Mouse (Mus musculus) CH12.LX (cell line): ENCODE data around the gene Gria3. TPM values are rescaled to one million over a fixed set of nuclear protein-coding genes. Genes with fewer than 3 reads are reported as not detected.

Experiments
- DNase-seq: peaks from one replicate; pipeline ENCODE4 v3.0.0-alpha.2; 2013; ENCODE audit errors: extremely low read depth
- H3K27ac ChIP-seq: 2 replicates; pipeline ENCODE4 v1.5.1; 2012; ENCODE audit warnings: low read depth, mild to moderate bottlenecking, control low read depth, moderate library complexity; ENCODE audit not compliant: insufficient read depth
- H3K27me3 ChIP-seq: replicated peaks from 2 replicates; pipeline ENCODE3; 2012; ENCODE audit warnings: inconsistent platforms
- H3K36me3 ChIP-seq, 2 experiments: replicated peaks in 1 of 2; 2 replicates each; pipeline versions ENCODE3 to v1.6.1; 2012; ENCODE audit warnings: inconsistent platforms in 1 of 2, low read length in 1 of 2, mild to moderate bottlenecking in 1 of 2, mixed read lengths in 1 of 2, moderate library complexity in 1 of 2; ENCODE audit not compliant: control insufficient read depth in 1 of 2, insufficient read depth in 1 of 2
- H3K4me1 ChIP-seq, 2 experiments: 2 replicates each; pipeline ENCODE4 v1.6.1; 2012; ENCODE audit warnings: inconsistent platforms in 1 of 2, moderate library complexity in 1 of 2; ENCODE audit not compliant: insufficient read depth in 2 of 2, control insufficient read depth in 1 of 2
- H3K4me2 ChIP-seq: 2 replicates; pipeline ENCODE4 v1.6.1; 2012; ENCODE audit warnings: low read depth, mild to moderate bottlenecking, control low read depth; ENCODE audit not compliant: poor library complexity, insufficient read depth, severe bottlenecking
- H3K4me3 ChIP-seq, 3 experiments: fragments of 150-350 bp in 1 of 3; sonication (generic) in 1 of 3; replicated peaks in 1 of 3; 2 replicates each; pipeline versions ENCODE3 to v1.5.1; 2011 to 2012; ENCODE audit warnings: low read depth in 2 of 3, low read length in 2 of 3, mild to moderate bottlenecking in 2 of 3, moderate library complexity in 2 of 3, control low read depth in 1 of 3, improper control_type of control experiment in 1 of 3, inconsistent platforms in 1 of 3, mixed read lengths in 1 of 3; ENCODE audit not compliant: poor library complexity in 1 of 3
- H3K79me2 ChIP-seq: replicated peaks from 2 replicates; pipeline ENCODE4 v1.6.1; 2012; ENCODE audit warnings: mild to moderate bottlenecking, moderate library complexity; ENCODE audit not compliant: control insufficient read depth, poor library complexity, insufficient read depth, severe bottlenecking; ENCODE audit errors: extremely low read depth
- H3K9ac ChIP-seq: 2 replicates; pipeline ENCODE4 v1.6.1; 2012; ENCODE audit warnings: low read depth, mild to moderate bottlenecking, control low read depth, moderate library complexity; ENCODE audit not compliant: insufficient read depth
- H3K9me3 ChIP-seq: replicated peaks from 2 replicates; pipeline ENCODE3; 2012; ENCODE audit warnings: low read length, inconsistent platforms, mixed read lengths
- BHLHE40 ChIP-seq: IDR thresholded peaks from 2 replicates; pipeline ENCODE4 v1.6.1; 2011; ENCODE audit warnings: mild to moderate bottlenecking, low read depth, low read length, improper control_type of control experiment
- CTCF ChIP-seq, 2 experiments: IDR thresholded peaks in 1 of 2; conservative IDR thresholded peaks in 1 of 2; 2 replicates each; pipeline ENCODE4 v1.5.1; 2011 to 2012; ENCODE audit warnings: low read depth in 2 of 2, low read length in 2 of 2, improper control_type of control experiment in 1 of 2, inconsistent platforms in 1 of 2, mild to moderate bottlenecking in 1 of 2, moderate library complexity in 1 of 2
- E2F4 ChIP-seq: IDR thresholded peaks from 2 replicates; pipeline ENCODE4 v1.6.1; 2011; ENCODE audit warnings: low read depth, low read length, improper control_type of control experiment; ENCODE audit not compliant: insufficient replicate concordance
- EP300 ChIP-seq: IDR thresholded peaks from 2 replicates; pipeline ENCODE4 v1.6.1; 2011; ENCODE audit warnings: low read length, improper control_type of control experiment
- GABPA ChIP-seq: IDR thresholded peaks from 2 replicates; pipeline ENCODE4 v1.6.1; 2012; ENCODE audit warnings: low read depth, low read length, improper control_type of control experiment, inconsistent platforms; ENCODE audit not compliant: insufficient replicate concordance
- HCFC1 ChIP-seq: IDR thresholded peaks from 2 replicates; pipeline ENCODE4 v1.6.1; 2012; ENCODE audit warnings: low read depth, mild to moderate bottlenecking, inconsistent platforms, low read length, improper control_type of control experiment
- JUN ChIP-seq: IDR thresholded peaks from 2 replicates; pipeline ENCODE4 v1.6.1; 2011; ENCODE audit warnings: low read depth, mild to moderate bottlenecking, low read length, improper control_type of control experiment, moderate library complexity; ENCODE audit not compliant: insufficient read depth
- JUND ChIP-seq: conservative IDR thresholded peaks from 2 replicates; pipeline ENCODE4 v1.6.1; 2011; ENCODE audit warnings: low read depth, low read length, improper control_type of control experiment
- KAT2A ChIP-seq: IDR thresholded peaks from 2 replicates; pipeline ENCODE4 v1.6.1; 2012; ENCODE audit warnings: low read length, improper control_type of control experiment, inconsistent platforms; ENCODE audit not compliant: insufficient replicate concordance
- MAX ChIP-seq: IDR thresholded peaks from 2 replicates; pipeline ENCODE4 v1.6.1; 2011; ENCODE audit warnings: low read length, improper control_type of control experiment
- MAZ ChIP-seq: IDR thresholded peaks from 2 replicates; pipeline ENCODE4 v1.6.1; 2012; ENCODE audit warnings: low read depth, mild to moderate bottlenecking, inconsistent platforms, low read length, improper control_type of control experiment, moderate library complexity
- MEF2A ChIP-seq: IDR thresholded peaks from 2 replicates; pipeline ENCODE4 v1.6.1; 2014; ENCODE audit warnings: low read depth, mild to moderate bottlenecking, inconsistent platforms, low read length, improper control_type of control experiment, borderline replicate concordance
- MYC ChIP-seq: IDR thresholded peaks from 2 replicates; pipeline ENCODE4 v1.6.1; 2011; ENCODE audit warnings: low read depth, mild to moderate bottlenecking, improper control_type of control experiment, low read length
- NRF1 ChIP-seq: IDR thresholded peaks from 2 replicates; pipeline ENCODE4 v1.6.1; 2014; ENCODE audit warnings: low read depth, mild to moderate bottlenecking, inconsistent platforms, low read length, improper control_type of control experiment, moderate library complexity
- PAX5 ChIP-seq: IDR thresholded peaks from 2 replicates; pipeline ENCODE4 v1.6.1; 2012; ENCODE audit warnings: low read length, inconsistent platforms, mixed read lengths
- SIN3A ChIP-seq: IDR thresholded peaks from 2 replicates; pipeline ENCODE4 v1.6.1; 2012; ENCODE audit warnings: low read length, improper control_type of control experiment, inconsistent platforms
- SMC3 ChIP-seq: IDR thresholded peaks from 2 replicates; pipeline ENCODE4 v1.6.1; 2011; ENCODE audit warnings: low read depth, low read length, improper control_type of control experiment
- TBP ChIP-seq: conservative IDR thresholded peaks from 2 replicates; pipeline ENCODE4 v1.6.1; 2011; ENCODE audit warnings: low read depth, low read length, improper control_type of control experiment
- TCF12 ChIP-seq: IDR thresholded peaks from 2 replicates; pipeline ENCODE4 v1.6.1; 2014; ENCODE audit warnings: low read depth, mild to moderate bottlenecking, inconsistent platforms, low read length, improper control_type of control experiment
- USF2 ChIP-seq: conservative IDR thresholded peaks from 2 replicates; pipeline ENCODE4 v1.6.1; 2011; ENCODE audit warnings: low read depth, low read length, improper control_type of control experiment
- ZC3H11A ChIP-seq: IDR thresholded peaks from 2 replicates; pipeline ENCODE4 v1.6.1; 2012; ENCODE audit warnings: low read depth, mild to moderate bottlenecking, inconsistent platforms, low read length, improper control_type of control experiment
- ZMIZ1 ChIP-seq: IDR thresholded peaks from 2 replicates; pipeline ENCODE4 v1.6.1; 2012; ENCODE audit warnings: low read depth, mild to moderate bottlenecking, inconsistent platforms, low read length, improper control_type of control experiment
- dilution Hi-C: fragments of 300-500 bp; cut with MboI; formaldehyde crosslinking; loops from 2 replicates; pipeline ENCODE4 v1.14.3; 2020; ENCODE audit warnings: low sequenced_read_pairs; ENCODE audit not compliant: extremely low pct_unique_long_range_greater_than_20kb, extremely low pct_ligation_motif_present
- in situ Hi-C: fragments of 300-500 bp; cut with MboI; formaldehyde crosslinking; loops from 3 replicates; pipeline ENCODE4 v1.14.3; 2019; ENCODE audit warnings: low sequenced_read_pairs, low pct_ligation_motif_present, low pct_unique_long_range_greater_than_20kb, mixed read lengths
- polyA plus RNA-seq: library from polyadenylated mRNA; unstranded; fragments of >175 nt; gene quantifications from 2 replicates; pipeline ENCODE4 v1.2.1, GENCODE M21; 2012; ENCODE audit warnings: low read depth; ENCODE audit not compliant: insufficient read length
- total RNA-seq, 2 experiments: library from RNA; depleted of rRNA; stranded (reverse); fragments of 300-350 nt in 1 of 2; fragments of >200 nt in 1 of 2; gene quantifications; 2 replicates each; pipeline ENCODE4 v1.2.3; 2012 to 2014

Gria3 gene
- total and polyA plus RNA-seq, 3 experiments, result 0.05 to 0.07 TPM; not detected in 1

GRCm38 (mm10) chrX:41532511-41532910 is 131.9 kb downstream of the Gria3 start:
- Histone ChIP-seq H3K9ac (no peak overlapping the region), H3K4me2 (no peak overlapping the region), H3K4me3 (no peak overlapping the region), H3K4me1 (no peaks in the 10 kb centered on the region), H3K9me3 (no peaks in the 10 kb centered on the region), H3K79me2 (no peaks in the 10 kb centered on the region), H3K36me3 (no peaks in the 10 kb centered on the region), H3K27ac (no peak overlapping the region), H3K27me3 (no peaks in the 10 kb centered on the region)
- in situ Hi-C loops (no loop called here), dilution Hi-C loops (no loop called here)
- TF ChIP-seq KAT2A, result no peak
- no peak for TF ChIP-seq TCF12
- no peak for TF ChIP-seq NRF1
- TF ChIP-seq GABPA, result no peak
- TF ChIP-seq HCFC1, result no peak
- no peak for DNase-seq

GRCm38 (mm10) chrX:41535886-41536285 is 135.2 kb downstream of the Gria3 start:
- in situ Hi-C loops (no loop called here), dilution Hi-C loops (no loop called here)
- H3K36me3 ChIP-seq, result no peaks in the 10 kb centered on the region
- H3K27me3 ChIP-seq, result no peaks in the 10 kb centered on the region
- H3K4me1 ChIP-seq, result no peaks in the 10 kb centered on the region
- no peaks in the 10 kb centered on the region for H3K79me2 ChIP-seq
- no peak overlapping the region for H3K4me2 ChIP-seq
- H3K27ac ChIP-seq, result no peak overlapping the region
- no peaks in the 10 kb centered on the region for H3K9me3 ChIP-seq
- H3K9ac ChIP-seq, result no peak overlapping the region
- DNase-seq, result no peak
- H3K4me3 ChIP-seq, result no peak overlapping the region
- TF ChIP-seq JUN (no peak), BHLHE40 (no peak), E2F4 (no peak), MEF2A (no peak), PAX5 (no peak)
- TF ChIP-seq, all 38 proteins: peak for 0

GRCm38 (mm10) chrX:41562296-41563060 is 161.8 kb downstream of the Gria3 start:
- Histone ChIP-seq H3K79me2 (no peaks in the 10 kb centered on the region), H3K27me3 (no peaks in the 10 kb centered on the region), H3K36me3 (no peaks in the 10 kb centered on the region), H3K9ac (no peak overlapping the region), H3K27ac (no peak overlapping the region), H3K9me3 (no peaks in the 10 kb centered on the region), H3K4me1 (no peaks in the 10 kb centered on the region), H3K4me2 (no peak overlapping the region), H3K4me3 (no peak overlapping the region)
- dilution Hi-C loops (no loop called here), in situ Hi-C loops (no loop called here)
- TF ChIP-seq JUND (no peak), TCF12 (no peak), GABPA (no peak), TBP (no peak), MYC (no peak), MAZ (no peak), MEF2A (no peak), EP300 (no peak), SIN3A (no peak), USF2 (no peak), SMC3 (no peak), ZC3H11A (no peak), KAT2A (no peak), MAX (no peak), ZMIZ1 (no peak), CTCF (conservative IDR thresholded peaks at IDR 0.05 in 1 of 2, IDR thresholded peaks at IDR 0.05 in 1 of 2; ENCODE audit: low read depth in 2 of 2, low read length in 2 of 2) (no peak)
- DNase-seq, result no peak
